Mouse (Mus musculus) heart, adult 2 months (tissue): ENCODE data around the gene Ap5z1.

Experiments used
- EP300 ChIP-seq: fragments of 200-500 bp; IDR thresholded peaks from 2 replicates; pipeline ENCODE4 v1.6.1; 2011; ENCODE audit warnings: low read depth, low read length, control low read depth; ENCODE audit not compliant: insufficient read depth
- POLR2A ChIP-seq: fragments of 200-500 bp; IDR thresholded peaks from 2 replicates; pipeline ENCODE4 v1.6.1; 2011; ENCODE audit warnings: mild to moderate bottlenecking, low read depth, low read length, control low read depth; ENCODE audit not compliant: insufficient read depth

- TF ChIP-seq EP300 (no peak), POLR2A (no peak)
Observed at GRCm38 (mm10) chr5:142415401-142415800, 48.3 kb upstream of the Ap5z1 start.
